Mouse (Mus musculus) gonadal fat pad, adult 2 months (tissue): Measurements from ENCODE around the gene Twist2. TPM values are rescaled to one million over a fixed set of nuclear protein-coding genes. Genes with fewer than 3 reads are reported as not detected.

Experiments used
- DNase-seq: peaks from one replicate; pipeline ENCODE4 v3.0.0-alpha.2; 2012; ENCODE audit warnings: low read depth
- polyA plus RNA-seq: library from polyadenylated mRNA; depleted of rRNA; stranded (reverse); fragments of >200 nt; gene quantifications from 2 replicates; pipeline ENCODE4 v1.2.3, GENCODE M21; 2012; rRNA removed

The Twist2 gene
- 16.9 and 20.0 TPM in 2 replicates for polyA plus RNA-seq

GRCm38 (mm10) chr1:91800967-91801843 lies at the start of gene Twist2:
Twist2 (plus strand) TSS chr1:91801461.
- DNase-seq, result no peak

- no peak for DNase-seq
Observed at GRCm38 (mm10) chr1:91752931-91753330, 48.3 kb upstream of the Twist2 start.

- DNase-seq, result no peak
Observed at GRCm38 (mm10) chr1:91755102-91755501, 46.2 kb upstream of the Twist2 start.

GRCm38 (mm10) chr1:91757292-91757691 lies 44.0 kb upstream of the Twist2 start:
- DNase-seq, result no peak

- no peak for DNase-seq
Observed at GRCm38 (mm10) chr1:91758143-91758542, 43.1 kb upstream of the Twist2 start.

- no peak for DNase-seq
Observed at GRCm38 (mm10) chr1:91758600-91759515, 42.4 kb upstream of the Twist2 start.

- no peak for DNase-seq
Observed at GRCm38 (mm10) chr1:91760140-91760986, 40.9 kb upstream of the Twist2 start.

GRCm38 (mm10) chr1:91762528-91763091 lies 38.7 kb upstream of the Twist2 start:
- no peak for DNase-seq

GRCm38 (mm10) chr1:91770221-91770624 lies 31.0 kb upstream of the Twist2 start:
- no peak for DNase-seq

GRCm38 (mm10) chr1:91770676-91771075 lies 30.6 kb upstream of the Twist2 start:
- DNase-seq, result no peak

GRCm38 (mm10) chr1:91776928-91777327 lies 24.3 kb upstream of the Twist2 start:
- DNase-seq, result no peak

GRCm38 (mm10) chr1:91779819-91780218 lies 21.4 kb upstream of the Twist2 start:
- DNase-seq, result no peak

GRCm38 (mm10) chr1:91781182-91781581 lies 20.1 kb upstream of the Twist2 start:
- no peak for DNase-seq

GRCm38 (mm10) chr1:91784162-91784561 lies 17.1 kb upstream of the Twist2 start:
- no peak for DNase-seq

- no peak for DNase-seq
Observed at GRCm38 (mm10) chr1:91799323-91799722, 1.9 kb upstream of the Twist2 start.

GRCm38 (mm10) chr1:91800348-91800747 lies 913 bp upstream of the Twist2 start:
- DNase-seq, result no peak

GRCm38 (mm10) chr1:91801844-91802366 lies 644 bp downstream of the Twist2 start:
- DNase-seq, result no peak

GRCm38 (mm10) chr1:91802406-91803121 lies 1.3 kb downstream of the Twist2 start:
- DNase-seq, result no peak

GRCm38 (mm10) chr1:91803416-91803815 lies 2.2 kb downstream of the Twist2 start:
- no peak for DNase-seq

GRCm38 (mm10) chr1:91816067-91816466 lies 14.8 kb downstream of the Twist2 start:
- DNase-seq, result no peak
